Mouse (Mus musculus): ENCODE measurements around the gene Rhobtb3.

- TF ChIP-seq CTCF (IDR thresholded peaks at IDR 0.05; ENCODE audit: low read depth, low read length) = no peak
- TF ChIP-seq GATA1 (IDR thresholded peaks at IDR 0.05; ENCODE audit: borderline replicate concordance, low read length) = no peak
- no peak for TF ChIP-seq TAL1 (conservative IDR thresholded peaks at IDR 0.05; ENCODE audit: low read depth, low read length)
- no peak for TF ChIP-seq GATA2 (IDR thresholded peaks at IDR 0.05; ENCODE audit: borderline replicate concordance, low read depth, low read length)
- no peak for TF ChIP-seq POLR2AphosphoS5 (IDR thresholded peaks at IDR 0.05; ENCODE audit: insufficient replicate concordance, low read depth, low read length)
Observed at GRCm38 (mm10) chr13:75930023-75930422, 13.7 kb downstream of the Rhobtb3 start.

All from G1E (cell line).